Mouse (Mus musculus) heart, embryonic 10.5 days (tissue): ENCODE data around the gene Igsf8. TPM values are rescaled to one million over a fixed set of nuclear protein-coding genes. Genes with fewer than 3 reads are reported as not detected.

ENCODE experiments used
- DNase-seq: peaks from one replicate; pipeline ENCODE4 v3.0.0-alpha.2; 2017; ENCODE audit warnings: low spot score
- H3K27ac ChIP-seq: fragments of 300-500 bp; sonication (generic); 2 replicates; pipeline ENCODE4 v1.5.1; 2016; ENCODE audit warnings: mild to moderate bottlenecking
- H3K27me3 ChIP-seq: fragments of 300-500 bp; sonication (generic); 2 replicates; pipeline ENCODE4 v1.6.1; 2016; ENCODE audit warnings: mild to moderate bottlenecking; ENCODE audit not compliant: poor library complexity, insufficient read depth, severe bottlenecking
- H3K36me3 ChIP-seq: fragments of 300-500 bp; sonication (generic); 2 replicates; pipeline ENCODE4 v1.6.1; 2016; ENCODE audit warnings: mild to moderate bottlenecking, moderate library complexity
- H3K4me1 ChIP-seq: fragments of 300-500 bp; sonication (generic); 2 replicates; pipeline ENCODE4 v1.6.1; 2016; ENCODE audit warnings: mild to moderate bottlenecking
- H3K4me3 ChIP-seq: fragments of 300-500 bp; sonication (generic); 2 replicates; pipeline ENCODE4 v1.5.1; 2016; ENCODE audit warnings: mild to moderate bottlenecking, moderate library complexity
- H3K9me3 ChIP-seq: fragments of 300-500 bp; sonication (generic); 2 replicates; pipeline ENCODE4 v1.6.1; 2016; ENCODE audit warnings: mild to moderate bottlenecking, moderate library complexity
- WGBS: fragments of 180-500 bp; shearing (Covaris S2); methylation state at CpG from one replicate; pipeline ENCODE4 v1.1.7; 2016; 5-methylcytosine and 5-hydroxymethylcytosine counted together
- polyA plus RNA-seq: library from polyadenylated mRNA; unstranded; fragments of >200 nt; fragmentation: Nextera tagmentation; extraction: Ambion mirVana; gene quantifications from 2 replicates; pipeline ENCODE4 v1.2.1, GENCODE M21; 2016

Igsf8 gene
- polyA plus RNA-seq: 30.1 and 33.2 TPM in 2 replicates

GRCm38 (mm10) chr1:172261477-172262078 is at the start of gene Igsf8:
Gene Igsf8 (plus strand): TSS chr1:172261641.
- Histone ChIP-seq H3K27me3 (no peaks in the 10 kb centered on the region), H3K36me3 (no peaks in the 10 kb centered on the region), H3K4me1 (peaks cover 9% of the 10 kb centered on the region; the same call in 1 of the 2 replicates), H3K9me3 (no peaks in the 10 kb centered on the region), H3K4me3 (no peak within 1 kb of the TSS), H3K27ac (peak within 1 kb of the TSS; percentile 57; the same call in 1 of the 2 replicates)
- 67% methylated on average over 8 of the region's 8 CpGs for WGBS
- no peak for DNase-seq

- no peak overlapping the region for H3K4me3 ChIP-seq
- 48% methylated on average over 5 of the region's 5 CpGs for WGBS
- no peaks in the 10 kb centered on the region for H3K27me3 ChIP-seq
- no peak for DNase-seq
- peaks cover 22% of the 10 kb centered on the region for H3K4me1 ChIP-seq
- H3K9me3 ChIP-seq: no peaks in the 10 kb centered on the region
- peaks cover 37% of the 10 kb centered on the region for H3K36me3 ChIP-seq
- H3K27ac ChIP-seq: peak overlapping the region; percentile 62
Measured at GRCm38 (mm10) chr1:172212776-172213175, 48.7 kb upstream of the Igsf8 start.

GRCm38 (mm10) chr1:172213771-172214170 is 47.7 kb upstream of the Igsf8 start:
- 78% methylated on average over 4 of the region's 4 CpGs for WGBS
- no peak overlapping the region for H3K4me3 ChIP-seq
- no peak for DNase-seq
- peaks cover 37% of the 10 kb centered on the region for H3K36me3 ChIP-seq
- no peaks in the 10 kb centered on the region for H3K9me3 ChIP-seq
- no peaks in the 10 kb centered on the region for H3K27me3 ChIP-seq
- peaks cover 32% of the 10 kb centered on the region for H3K4me1 ChIP-seq
- H3K27ac ChIP-seq: peak overlapping the region; percentile 32; the same call in 1 of the 2 replicates

DNA sequence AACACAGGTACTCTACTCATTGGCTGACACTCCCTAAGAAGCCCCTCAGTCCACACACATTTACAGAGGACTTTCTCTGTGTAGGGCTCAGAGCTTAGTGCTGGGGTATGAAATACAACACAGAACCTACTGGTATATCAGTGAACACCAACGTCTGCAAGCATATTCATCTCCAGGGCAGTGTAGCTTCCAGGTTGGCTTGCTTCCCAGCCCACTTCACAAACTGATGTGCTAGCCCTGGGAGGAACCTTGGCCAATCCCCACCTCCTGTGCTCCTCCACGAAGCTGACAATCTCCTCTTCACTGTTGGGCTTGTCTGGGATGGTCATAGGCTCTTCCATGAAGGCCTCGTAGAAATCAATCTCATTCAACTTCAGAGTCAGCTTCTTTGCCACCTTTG is 46.7 kb upstream of the Igsf8 start:
- no peak overlapping the region for H3K27ac ChIP-seq
- H3K4me1 ChIP-seq: peaks cover 42% of the 10 kb centered on the region
- WGBS: 61% methylated on average over 3 of the region's 3 CpGs
- no peaks in the 10 kb centered on the region for H3K27me3 ChIP-seq
- no peaks in the 10 kb centered on the region for H3K9me3 ChIP-seq
- H3K4me3 ChIP-seq: no peak overlapping the region
- H3K36me3 ChIP-seq: peaks cover 33% of the 10 kb centered on the region
- no peak for DNase-seq

- peak; percentile 96 for DNase-seq
- H3K27me3 ChIP-seq: no peaks in the 10 kb centered on the region
- H3K27ac ChIP-seq: peak overlapping the region; percentile 93
- WGBS: 0% methylated on average over 5 of the region's 5 CpGs
- peaks cover 66% of the 10 kb centered on the region for H3K4me1 ChIP-seq
- peak overlapping the region; percentile 51 for H3K4me3 ChIP-seq
- H3K36me3 ChIP-seq: peaks cover 29% of the 10 kb centered on the region
- H3K9me3 ChIP-seq: no peaks in the 10 kb centered on the region
Measured at GRCm38 (mm10) chr1:172217148-172217547, 44.3 kb upstream of the Igsf8 start.

GRCm38 (mm10) chr1:172218164-172218910 is 43.1 kb upstream of the Igsf8 start:
- Histone ChIP-seq H3K36me3 (peaks cover 18% of the 10 kb centered on the region), H3K27me3 (no peaks in the 10 kb centered on the region), H3K9me3 (no peaks in the 10 kb centered on the region), H3K27ac (peak overlapping the region; percentile 90), H3K4me3 (peak overlapping the region; percentile 41), H3K4me1 (peaks cover 71% of the 10 kb centered on the region)
- 45% methylated on average over 15 of the region's 15 CpGs for WGBS
- no peak for DNase-seq

GRCm38 (mm10) chr1:172219451-172220406 is 41.7 kb upstream of the Igsf8 start, which contains the start of gene Casq1:
Gene Casq1 (minus strand): TSS chr1:172219868.
- peak within 1 kb of the TSS; percentile 90 for H3K27ac ChIP-seq
- DNase-seq: no peak
- H3K9me3 ChIP-seq: no peaks in the 10 kb centered on the region
- WGBS: 55% methylated on average over 19 of the region's 19 CpGs
- H3K27me3 ChIP-seq: no peaks in the 10 kb centered on the region
- peak within 1 kb of the TSS; percentile 41 for H3K4me3 ChIP-seq
- H3K4me1 ChIP-seq: peaks cover 73% of the 10 kb centered on the region
- H3K36me3 ChIP-seq: peaks cover 11% of the 10 kb centered on the region; the same call in 1 of the 2 replicates

GRCm38 (mm10) chr1:172220414-172220813 is 41.0 kb upstream of the Igsf8 start:
- Histone ChIP-seq H3K27me3 (no peaks in the 10 kb centered on the region), H3K27ac (peak overlapping the region; percentile 90), H3K36me3 (peaks cover 6% of the 10 kb centered on the region; the same call in 1 of the 2 replicates), H3K4me3 (no peak overlapping the region), H3K4me1 (peaks cover 73% of the 10 kb centered on the region), H3K9me3 (no peaks in the 10 kb centered on the region)
- no peak for DNase-seq
- WGBS: 31% methylated on average over 10 of the region's 10 CpGs

- peak overlapping the region; percentile 27; the same call in 1 of the 2 replicates for H3K4me3 ChIP-seq
- H3K4me1 ChIP-seq: peaks cover 73% of the 10 kb centered on the region
- peak overlapping the region; percentile 90 for H3K27ac ChIP-seq
- no peak for DNase-seq
- no peaks in the 10 kb centered on the region for H3K27me3 ChIP-seq
- no peaks in the 10 kb centered on the region for H3K36me3 ChIP-seq
- 28% methylated on average over 11 of the region's 11 CpGs for WGBS
- H3K9me3 ChIP-seq: no peaks in the 10 kb centered on the region
Measured at GRCm38 (mm10) chr1:172221297-172222063, 40.0 kb upstream of the Igsf8 start.

- no peak overlapping the region for H3K4me3 ChIP-seq
- WGBS: 85% methylated on average over 2 of the region's 2 CpGs
- no peaks in the 10 kb centered on the region for H3K9me3 ChIP-seq
- no peaks in the 10 kb centered on the region for H3K27me3 ChIP-seq
- no peak overlapping the region for H3K27ac ChIP-seq
- no peaks in the 10 kb centered on the region for H3K36me3 ChIP-seq
- H3K4me1 ChIP-seq: peaks cover 23% of the 10 kb centered on the region
- no peak for DNase-seq
Measured at GRCm38 (mm10) chr1:172228209-172228608, 33.2 kb upstream of the Igsf8 start.

- WGBS: 87% methylated on average over 1 of the region's 1 CpGs
- Histone ChIP-seq H3K4me3 (no peak overlapping the region), H3K9me3 (no peaks in the 10 kb centered on the region), H3K4me1 (peaks cover 18% of the 10 kb centered on the region), H3K36me3 (no peaks in the 10 kb centered on the region), H3K27me3 (no peaks in the 10 kb centered on the region), H3K27ac (no peak overlapping the region)
- no peak for DNase-seq
Measured at GRCm38 (mm10) chr1:172229215-172229614, 32.2 kb upstream of the Igsf8 start.
